Mouse (Mus musculus) duodenum, adult 2 months (tissue): ENCODE data around the gene Rab5c. TPM values are rescaled to one million over a fixed set of nuclear protein-coding genes. Genes with fewer than 3 reads are reported as not detected.

Source experiments
- polyA plus RNA-seq: library from polyadenylated mRNA; depleted of rRNA; stranded (reverse); fragments of >200 nt; gene quantifications from 2 replicates; pipeline ENCODE4 v1.2.3, GENCODE M21; 2012; ENCODE audit warnings: low replicate concordance; rRNA removed

Gene Rab5c
- 226 and 343 TPM in 2 replicates for polyA plus RNA-seq

GRCm38 (mm10) chr11:100738066-100738604 lies at the start of gene Rab5c:
Gene Rab5c, minus strand, starts transcription at chr11:100738215.

GRCm38 (mm10) chr11:100770646-100771408 lies 32.8 kb upstream of the Rab5c start, which contains the start of gene Ghdc:
Gene Ghdc, minus strand, starts transcription at chr11:100770957.

GRCm38 (mm10) chr11:100762831-100763230 lies 24.8 kb upstream of the Rab5c start, which contains the start of gene Hcrt:
Gene Hcrt, minus strand, starts transcription at chr11:100762931.

GRCm38 (mm10) chr11:100759611-100760233 lies 21.7 kb upstream of the Rab5c start, which contains the start of gene Kcnh4:
Gene Kcnh4, minus strand, starts transcription at chr11:100759942.

GRCm38 (mm10) chr11:100713735-100714533 lies 24.1 kb downstream of the Rab5c start, which contains the start of gene Hspb9:
Gene Hspb9, plus strand, starts transcription at chr11:100713850.

GRCm38 (mm10) chr11:100711783-100712615 lies 26.0 kb downstream of the Rab5c start, which contains the start of gene Kat2a:
Gene Kat2a, minus strand, starts transcription at chr11:100712465.

GRCm38 (mm10) chr11:100703851-100704531 lies 34.0 kb downstream of the Rab5c start, which contains the start of gene Dhx58:
Gene Dhx58, minus strand, starts transcription at chr11:100704271.

GRCm38 (mm10) chr11:100692164-100692616 lies 45.8 kb downstream of the Rab5c start, which contains the start of gene Zfp385c:
Gene Zfp385c, minus strand, starts transcription at chr11:100692455.

Other genes starting within 250 kb of the Rab5c start
- gene Acly, start 210.2 kb downstream of the Rab5c start, polyA plus RNA-seq: 14.8 and 19.5 TPM in 2 replicates
- 0.02 and 0.09 TPM in 2 replicates for gene Ttc25, start 192.6 kb downstream of the Rab5c start, polyA plus RNA-seq
- gene Cnp, start 163.3 kb downstream of the Rab5c start, polyA plus RNA-seq: 13.1 and 17.8 TPM in 2 replicates
- 88.6 and 104 TPM in 2 replicates for gene Nkiras2, start 119.0 kb downstream of the Rab5c start, polyA plus RNA-seq
- 11.8 and 12.7 TPM in 2 replicates for gene Dnajc7, start 118.0 kb downstream of the Rab5c start, polyA plus RNA-seq
- 1.2 TPM in 2 replicates for gene Zfp385c, start 45.8 kb downstream of the Rab5c start, polyA plus RNA-seq
- gene Dhx58, start 33.9 kb downstream of the Rab5c start, polyA plus RNA-seq: 8.6 and 11.1 TPM in 2 replicates
- 14.6 and 21.8 TPM in 2 replicates for gene Kat2a, start 25.8 kb downstream of the Rab5c start, polyA plus RNA-seq
- not detected in 2 replicates for gene Hspb9, start 24.4 kb downstream of the Rab5c start, polyA plus RNA-seq
- gene Kcnh4, start 21.7 kb upstream of the Rab5c start, polyA plus RNA-seq: not detected in 2 replicates
- gene Hcrt, start 24.7 kb upstream of the Rab5c start, polyA plus RNA-seq: not detected in 2 replicates
- 7.8 and 9.0 TPM in 2 replicates for gene Ghdc, start 32.7 kb upstream of the Rab5c start, polyA plus RNA-seq
- gene Stat5b, start 112.5 kb upstream of the Rab5c start, polyA plus RNA-seq: 7.1 and 8.7 TPM in 2 replicates
- 4.8 and 8.4 TPM in 2 replicates for gene Stat5a, start 121.1 kb upstream of the Rab5c start, polyA plus RNA-seq
- gene Stat3, start 201.3 kb upstream of the Rab5c start, polyA plus RNA-seq: 48.3 and 72.0 TPM in 2 replicates
- gene Cavin1, start 232.7 kb upstream of the Rab5c start, polyA plus RNA-seq: 27.3 and 28.8 TPM in 2 replicates